Mouse (Mus musculus) liver, embryonic 16.5 days (tissue): ENCODE data around the gene Ndufv3. TPM values are rescaled to one million over a fixed set of nuclear protein-coding genes. Genes with fewer than 3 reads are reported as not detected.

Experiments used
- ATAC-seq: fragments of 200-750 bp; cut with Nextera tagmentation; 2 replicates; pipeline ENCODE4 v1.8.0; 2017; ENCODE audit warnings: low read depth, mild to moderate bottlenecking, moderate number of reproducible peaks, moderate library complexity
- H3K27ac ChIP-seq: fragments of 300-500 bp; sonication (generic); 2 replicates; pipeline ENCODE4 v1.5.1; 2014; ENCODE audit warnings: mild to moderate bottlenecking, low read length
- H3K27me3 ChIP-seq: fragments of 300-500 bp; sonication (generic); 2 replicates; pipeline ENCODE4 v1.6.1; 2014; ENCODE audit warnings: low read depth, low read length, mixed read lengths; ENCODE audit not compliant: control insufficient read depth, insufficient read depth
- H3K36me3 ChIP-seq: fragments of 300-500 bp; sonication (generic); 2 replicates; pipeline ENCODE4 v1.6.1; 2014; ENCODE audit warnings: mild to moderate bottlenecking; ENCODE audit not compliant: control insufficient read depth, insufficient read depth
- H3K4me1 ChIP-seq: fragments of 300-500 bp; sonication (generic); 2 replicates; pipeline ENCODE4 v1.6.1; 2014; ENCODE audit warnings: low read depth, low read length, mixed read lengths; ENCODE audit not compliant: control insufficient read depth
- H3K4me2 ChIP-seq: fragments of 300-500 bp; sonication (generic); 2 replicates; pipeline ENCODE4 v1.6.1; 2014; ENCODE audit warnings: low read depth, low read length, mixed read lengths
- H3K4me3 ChIP-seq: fragments of 300-500 bp; sonication (generic); 2 replicates; pipeline ENCODE4 v1.5.1; 2014; ENCODE audit warnings: low read depth, mild to moderate bottlenecking, low read length
- H3K9ac ChIP-seq: fragments of 300-500 bp; sonication (generic); 2 replicates; pipeline ENCODE4 v1.6.1; 2014; ENCODE audit warnings: low read depth, low read length
- H3K9me3 ChIP-seq: fragments of 300-500 bp; sonication (generic); replicated peaks from 2 replicates; pipeline ENCODE4 v1.6.1; 2016; ENCODE audit warnings: low read length; ENCODE audit not compliant: control insufficient read depth
- WGBS: fragments of 180-500 bp; shearing (Covaris S2); extraction: QIAGEN DNeasy Blood & Tissue Kit; methylation state at CpG from one replicate; pipeline ENCODE4 v1.1.7; 2014; ENCODE audit not compliant: insufficient replicate concordance; 5-methylcytosine and 5-hydroxymethylcytosine counted together
- polyA plus RNA-seq: library from polyadenylated mRNA; unstranded; fragments of >200 nt; fragmentation: Nextera tagmentation; extraction: Ambion mirVana; gene quantifications from 2 replicates; pipeline ENCODE4 v1.2.1, GENCODE M21; 2015

The Ndufv3 gene
- polyA plus RNA-seq, 1 experiment from 2014 or later, result 169 TPM

- 0% methylated on average over 2 of the region's 2 CpGs for WGBS
- peaks cover 6% of the 10 kb centered on the region for H3K36me3 ChIP-seq
- no peak for ATAC-seq
Observed at GRCm38 (mm10) chr17:31492416-31492815, 27.5 kb upstream of the Ndufv3 start.

GRCm38 (mm10) chr17:31494989-31495388 lies 24.9 kb upstream of the Ndufv3 start:
- H3K36me3 ChIP-seq, result peaks cover 12% of the 10 kb centered on the region
- ATAC-seq, result no peak

More at GRCm38 (mm10) chr17:31492416-31492815, 27.5 kb upstream of the Ndufv3 start:
- no peaks in the 10 kb centered on the region for H3K27me3 ChIP-seq
- no peak overlapping the region for H3K4me2 ChIP-seq
- no peaks in the 10 kb centered on the region for H3K4me1 ChIP-seq
- no peak overlapping the region for H3K27ac ChIP-seq
- H3K9ac ChIP-seq, result no peak overlapping the region
- H3K9me3 ChIP-seq, result no peaks in the 10 kb centered on the region
- no peak overlapping the region for H3K4me3 ChIP-seq

GRCm38 (mm10) chr17:31497726-31498125 lies 22.2 kb upstream of the Ndufv3 start:
- WGBS, result 74% methylated on average over 6 of the region's 6 CpGs
- H3K27ac ChIP-seq, result no peak overlapping the region

More at GRCm38 (mm10) chr17:31494989-31495388, 24.9 kb upstream of the Ndufv3 start:
- Histone ChIP-seq H3K9me3 (no peaks in the 10 kb centered on the region), H3K27me3 (no peaks in the 10 kb centered on the region), H3K4me3 (no peak overlapping the region), H3K4me2 (no peak overlapping the region), H3K9ac (no peak overlapping the region), H3K4me1 (no peaks in the 10 kb centered on the region), H3K27ac (no peak overlapping the region)
- WGBS, result 71% methylated on average over 1 of the region's 1 CpGs

GRCm38 (mm10) chr17:31499725-31500124 lies 20.2 kb upstream of the Ndufv3 start:
- Histone ChIP-seq H3K4me1 (peaks cover 14% of the 10 kb centered on the region), H3K27me3 (no peaks in the 10 kb centered on the region), H3K4me2 (no peak overlapping the region), H3K4me3 (no peak overlapping the region), H3K9me3 (no peaks in the 10 kb centered on the region), H3K36me3 (peaks cover 16% of the 10 kb centered on the region), H3K9ac (no peak overlapping the region), H3K27ac (no peak overlapping the region)
- WGBS, result 81% methylated on average over 12 of the region's 12 CpGs
- ATAC-seq, result no peak

More at GRCm38 (mm10) chr17:31497726-31498125, 22.2 kb upstream of the Ndufv3 start:
- no peak overlapping the region for H3K4me2 ChIP-seq
- peaks cover 8% of the 10 kb centered on the region for H3K4me1 ChIP-seq
- no peak overlapping the region for H3K4me3 ChIP-seq
- H3K9ac ChIP-seq, result no peak overlapping the region
- no peaks in the 10 kb centered on the region for H3K27me3 ChIP-seq
- ATAC-seq, result no peak
- no peaks in the 10 kb centered on the region for H3K9me3 ChIP-seq
- peaks cover 16% of the 10 kb centered on the region for H3K36me3 ChIP-seq

GRCm38 (mm10) chr17:31500416-31500815 lies 19.5 kb upstream of the Ndufv3 start:
- WGBS, result 83% methylated on average over 8 of the region's 8 CpGs
- H3K27ac ChIP-seq, result no peak overlapping the region
- H3K4me3 ChIP-seq, result no peak overlapping the region
- peaks cover 18% of the 10 kb centered on the region for H3K36me3 ChIP-seq
- no peaks in the 10 kb centered on the region for H3K27me3 ChIP-seq
- no peaks in the 10 kb centered on the region for H3K9me3 ChIP-seq
- no peak overlapping the region for H3K4me2 ChIP-seq
- no peak overlapping the region for H3K9ac ChIP-seq
- H3K4me1 ChIP-seq, result peaks cover 14% of the 10 kb centered on the region
- no peak for ATAC-seq

GRCm38 (mm10) chr17:31500908-31501307 lies 19.0 kb upstream of the Ndufv3 start:
- H3K36me3 ChIP-seq, result peaks cover 21% of the 10 kb centered on the region
- no peak overlapping the region for H3K4me2 ChIP-seq
- no peaks in the 10 kb centered on the region for H3K27me3 ChIP-seq
- H3K4me3 ChIP-seq, result no peak overlapping the region
- WGBS, result 67% methylated on average over 3 of the region's 3 CpGs
- ATAC-seq, result no peak
- peaks cover 14% of the 10 kb centered on the region for H3K4me1 ChIP-seq
- no peak overlapping the region for H3K27ac ChIP-seq
- H3K9me3 ChIP-seq, result no peaks in the 10 kb centered on the region
- no peak overlapping the region for H3K9ac ChIP-seq

- Histone ChIP-seq H3K4me2 (no peak overlapping the region), H3K36me3 (peaks cover 15% of the 10 kb centered on the region), H3K9ac (no peak overlapping the region), H3K4me1 (peaks cover 14% of the 10 kb centered on the region), H3K9me3 (no peaks in the 10 kb centered on the region), H3K4me3 (no peak overlapping the region), H3K27ac (0 out of 2 replicates have a peak overlapping the region, but pooled peaks have one; percentile 11), H3K27me3 (no peaks in the 10 kb centered on the region)
- 37% methylated on average over 12 of the region's 12 CpGs for whole genome bisulfite sequencing
- ATAC-seq, result peak; percentile 81
Observed at GRCm38 (mm10) chr17:31502261-31502927, 17.5 kb upstream of the Ndufv3 start.

GRCm38 (mm10) chr17:31503337-31503736 lies 16.6 kb upstream of the Ndufv3 start:
- Histone ChIP-seq H3K27me3 (no peaks in the 10 kb centered on the region), H3K36me3 (peaks cover 13% of the 10 kb centered on the region), H3K4me2 (no peak overlapping the region), H3K4me1 (peaks cover 14% of the 10 kb centered on the region), H3K4me3 (no peak overlapping the region), H3K9ac (no peak overlapping the region), H3K27ac (no peak overlapping the region), H3K9me3 (no peaks in the 10 kb centered on the region)
- no peak for ATAC-seq
- WGBS, result 87% methylated on average over 12 of the region's 12 CpGs

- Histone ChIP-seq H3K4me1 (peaks cover 14% of the 10 kb centered on the region), H3K27me3 (no peaks in the 10 kb centered on the region), H3K4me3 (no peak overlapping the region), H3K27ac (no peak overlapping the region), H3K9me3 (no peaks in the 10 kb centered on the region), H3K36me3 (peaks cover 13% of the 10 kb centered on the region), H3K9ac (no peak overlapping the region), H3K4me2 (no peak overlapping the region)
- 76% methylated on average over 2 of the region's 2 CpGs for WGBS
- no peak for ATAC-seq
Observed at GRCm38 (mm10) chr17:31503936-31504335, 16.0 kb upstream of the Ndufv3 start.
